Mouse (Mus musculus) hindbrain, embryonic 15.5 days (tissue): Measurements from ENCODE around the gene Olfr453. TPM values are rescaled to one million over a fixed set of nuclear protein-coding genes. Genes with fewer than 3 reads are reported as not detected.

Experiments used
- ATAC-seq: fragments of 200-750 bp; cut with Nextera tagmentation; 2 replicates; pipeline ENCODE4 v1.8.0; 2017; ENCODE audit warnings: low read depth, moderate number of reproducible peaks, moderate TSS enrichment; ENCODE audit not compliant: low FRiP score
- H3K27ac ChIP-seq: fragments of 300-500 bp; sonication (generic); replicated peaks from 2 replicates; pipeline ENCODE4 v1.5.1; 2015; ENCODE audit warnings: mild to moderate bottlenecking, inconsistent platforms
- H3K27me3 ChIP-seq: fragments of 300-500 bp; sonication (generic); 2 replicates; pipeline ENCODE4 v1.6.1; 2015; ENCODE audit warnings: control low read depth, inconsistent platforms
- H3K36me3 ChIP-seq: fragments of 300-500 bp; sonication (generic); 2 replicates; pipeline ENCODE4 v1.6.1; 2015; ENCODE audit warnings: control low read depth, inconsistent platforms
- H3K4me1 ChIP-seq: fragments of 300-500 bp; sonication (generic); replicated peaks from 2 replicates; pipeline ENCODE4 v1.6.1; 2015; ENCODE audit warnings: control low read depth, inconsistent platforms
- H3K4me2 ChIP-seq: fragments of 300-500 bp; sonication (generic); 2 replicates; pipeline ENCODE4 v1.6.1; 2015; ENCODE audit warnings: moderate library complexity, mild to moderate bottlenecking, inconsistent platforms
- H3K4me3 ChIP-seq: fragments of 300-500 bp; sonication (generic); 2 replicates; pipeline ENCODE4 v1.5.1; 2015; ENCODE audit warnings: mild to moderate bottlenecking, inconsistent platforms
- H3K9ac ChIP-seq: fragments of 300-500 bp; sonication (generic); 2 replicates; pipeline ENCODE4 v1.6.1; 2015; ENCODE audit warnings: inconsistent platforms
- H3K9me3 ChIP-seq: fragments of 300-500 bp; sonication (generic); 2 replicates; pipeline ENCODE4 v1.6.1; 2016; ENCODE audit warnings: control low read depth, inconsistent platforms
- WGBS: fragments of 180-500 bp; shearing (Covaris S2); methylation state at CpG from one replicate; pipeline ENCODE4 v1.1.7; 2015; 5-methylcytosine and 5-hydroxymethylcytosine counted together
- polyA plus RNA-seq: library from polyadenylated mRNA; unstranded; fragments of >200 nt; fragmentation: Nextera tagmentation; extraction: Ambion mirVana; gene quantifications from 2 replicates; pipeline ENCODE4 v1.2.1, GENCODE M21; 2015

The Olfr453 gene
- not detected in 2 replicates for polyA plus RNA-seq

GRCm38 (mm10) chr6:42739071-42739470 lies at the start of gene Olfr453:
Olfr453 (plus strand) TSS chr6:42739371.
- Histone ChIP-seq H3K4me2 (no peak within 1 kb of the TSS), H3K27ac (no peak within 1 kb of the TSS), H3K27me3 (no peaks in the 10 kb centered on the region), H3K9me3 (no peaks in the 10 kb centered on the region), H3K4me1 (no peaks in the 10 kb centered on the region), H3K4me3 (no peak within 1 kb of the TSS), H3K36me3 (no peaks in the 10 kb centered on the region), H3K9ac (no peak within 1 kb of the TSS)
- WGBS, result 96% methylated on average over 1 of the region's 1 CpGs
- no peak for ATAC-seq

- H3K4me2 ChIP-seq, result no peak overlapping the region
- peaks cover 24% of the 10 kb centered on the region for H3K4me1 ChIP-seq
- no peaks in the 10 kb centered on the region for H3K27me3 ChIP-seq
- H3K27ac ChIP-seq, result no peak overlapping the region
- no peak overlapping the region for H3K4me3 ChIP-seq
- H3K9me3 ChIP-seq, result no peaks in the 10 kb centered on the region
- ATAC-seq, result no peak
- H3K36me3 ChIP-seq, result peaks cover 20% of the 10 kb centered on the region
- no peak overlapping the region for H3K9ac ChIP-seq
These were observed 49.4 kb upstream of the Olfr453 start for GRCm38 (mm10) chr6:42689761-42690160.

GRCm38 (mm10) chr6:42692154-42692516 lies 47.0 kb upstream of the Olfr453 start:
- no peaks in the 10 kb centered on the region for H3K9me3 ChIP-seq
- no peaks in the 10 kb centered on the region for H3K27me3 ChIP-seq
- peak; percentile 88 for ATAC-seq
- peak overlapping the region; percentile 72 for H3K4me2 ChIP-seq
- peak overlapping the region; percentile 68 for H3K4me3 ChIP-seq
- peak overlapping the region; percentile 97 for H3K27ac ChIP-seq
- H3K4me1 ChIP-seq, result peaks cover 24% of the 10 kb centered on the region
- WGBS, result 1% methylated on average over 10 of the region's 10 CpGs
- peak overlapping the region; percentile 88 for H3K9ac ChIP-seq
- H3K36me3 ChIP-seq, result peaks cover 8% of the 10 kb centered on the region; the same call in 1 of the 2 replicates

GRCm38 (mm10) chr6:42692517-42693190 lies 46.5 kb upstream of the Olfr453 start:
- WGBS, result 0% methylated on average over 32 of the region's 32 CpGs
- H3K36me3 ChIP-seq, result peaks cover 8% of the 10 kb centered on the region

GRCm38 (mm10) chr6:42709291-42710211 lies 29.6 kb upstream of the Olfr453 start, which contains the start of gene Tcaf1:
Tcaf1 (minus strand) TSS chr6:42710088.
- WGBS, result 2% methylated on average over 28 of the region's 28 CpGs
- H3K4me1 ChIP-seq, result peaks cover 28% of the 10 kb centered on the region
- H3K27ac ChIP-seq, result peak within 1 kb of the TSS; percentile 97
- peak; percentile 99 for ATAC-seq
- H3K4me2 ChIP-seq, result peak within 1 kb of the TSS; percentile 71
- no peaks in the 10 kb centered on the region for H3K36me3 ChIP-seq
- no peaks in the 10 kb centered on the region for H3K27me3 ChIP-seq
- peak within 1 kb of the TSS; percentile 87 for H3K4me3 ChIP-seq
- peak within 1 kb of the TSS; percentile 94 for H3K9ac ChIP-seq
- H3K9me3 ChIP-seq, result no peaks in the 10 kb centered on the region

More at GRCm38 (mm10) chr6:42692517-42693190, 46.5 kb upstream of the Olfr453 start:
- Histone ChIP-seq H3K4me2 (peak overlapping the region; percentile 72), H3K9me3 (no peaks in the 10 kb centered on the region), H3K27ac (peak overlapping the region; percentile 97), H3K4me1 (peaks cover 24% of the 10 kb centered on the region), H3K4me3 (peak overlapping the region; percentile 68), H3K27me3 (no peaks in the 10 kb centered on the region), H3K9ac (peak overlapping the region; percentile 88)
- peak; percentile 94 for ATAC-seq

GRCm38 (mm10) chr6:42714668-42715067 lies 24.5 kb upstream of the Olfr453 start:
- H3K9ac ChIP-seq, result no peak overlapping the region
- H3K4me2 ChIP-seq, result no peak overlapping the region
- ATAC-seq, result no peak
- H3K27me3 ChIP-seq, result no peaks in the 10 kb centered on the region
- no peak overlapping the region for H3K27ac ChIP-seq
- H3K36me3 ChIP-seq, result no peaks in the 10 kb centered on the region
- 71% methylated on average over 8 of the region's 8 CpGs for WGBS
- no peaks in the 10 kb centered on the region for H3K9me3 ChIP-seq
- H3K4me3 ChIP-seq, result no peak overlapping the region
- H3K4me1 ChIP-seq, result 0 out of 2 replicates have a peak, but pooled peaks cover 3% of the 10 kb centered on the region

- Histone ChIP-seq H3K9ac (no peak overlapping the region), H3K36me3 (no peaks in the 10 kb centered on the region), H3K4me3 (no peak overlapping the region), H3K27ac (no peak overlapping the region), H3K27me3 (no peaks in the 10 kb centered on the region), H3K4me2 (no peak overlapping the region), H3K9me3 (no peaks in the 10 kb centered on the region), H3K4me1 (no peaks in the 10 kb centered on the region)
- ATAC-seq, result no peak
These were observed 21.2 kb upstream of the Olfr453 start for GRCm38 (mm10) chr6:42717973-42718372.

- WGBS, result 80% methylated on average over 5 of the region's 5 CpGs
- H3K9ac ChIP-seq, result no peak overlapping the region
- H3K27ac ChIP-seq, result no peak overlapping the region
- H3K27me3 ChIP-seq, result no peaks in the 10 kb centered on the region
- H3K4me2 ChIP-seq, result no peak overlapping the region
- no peaks in the 10 kb centered on the region for H3K9me3 ChIP-seq
- H3K4me3 ChIP-seq, result no peak overlapping the region
- H3K4me1 ChIP-seq, result no peaks in the 10 kb centered on the region
- no peak for ATAC-seq
- H3K36me3 ChIP-seq, result no peaks in the 10 kb centered on the region
These were observed 3.1 kb downstream of the Olfr453 start for GRCm38 (mm10) chr6:42742303-42742702.

GRCm38 (mm10) chr6:42747846-42748245 lies 8.7 kb downstream of the Olfr453 start:
- Histone ChIP-seq H3K27ac (no peak overlapping the region), H3K4me1 (no peaks in the 10 kb centered on the region), H3K36me3 (no peaks in the 10 kb centered on the region), H3K9ac (no peak overlapping the region), H3K4me3 (no peak overlapping the region), H3K9me3 (no peaks in the 10 kb centered on the region), H3K27me3 (no peaks in the 10 kb centered on the region), H3K4me2 (no peak overlapping the region)
- ATAC-seq, result no peak

GRCm38 (mm10) chr6:42756104-42756503 lies 16.9 kb downstream of the Olfr453 start, which contains the start of gene Olfr38:
Olfr38 (plus strand) TSS chr6:42756404.
- Histone ChIP-seq H3K4me2 (no peak within 1 kb of the TSS), H3K4me1 (no peaks in the 10 kb centered on the region), H3K27me3 (no peaks in the 10 kb centered on the region), H3K27ac (no peak within 1 kb of the TSS), H3K9ac (no peak within 1 kb of the TSS), H3K4me3 (no peak within 1 kb of the TSS), H3K36me3 (no peaks in the 10 kb centered on the region), H3K9me3 (no peaks in the 10 kb centered on the region)
- 77% methylated on average over 1 of the region's 1 CpGs for WGBS
- no peak for ATAC-seq

GRCm38 (mm10) chr6:42777066-42777465 lies 37.9 kb downstream of the Olfr453 start:
- Histone ChIP-seq H3K9ac (no peak overlapping the region), H3K9me3 (no peaks in the 10 kb centered on the region), H3K4me3 (no peak overlapping the region), H3K27me3 (no peaks in the 10 kb centered on the region), H3K27ac (no peak overlapping the region), H3K36me3 (no peaks in the 10 kb centered on the region), H3K4me2 (no peak overlapping the region), H3K4me1 (no peaks in the 10 kb centered on the region)
- ATAC-seq, result no peak
- WGBS, result 90% methylated on average over 1 of the region's 1 CpGs

GRCm38 (mm10) chr6:42784793-42785192 lies 45.6 kb downstream of the Olfr453 start, which contains the start of gene Olfr452:
Olfr452 (plus strand) TSS chr6:42785093.
- Histone ChIP-seq H3K4me1 (no peaks in the 10 kb centered on the region), H3K4me2 (no peak within 1 kb of the TSS), H3K36me3 (no peaks in the 10 kb centered on the region), H3K9me3 (no peaks in the 10 kb centered on the region), H3K27ac (no peak within 1 kb of the TSS), H3K4me3 (no peak within 1 kb of the TSS), H3K9ac (no peak within 1 kb of the TSS), H3K27me3 (no peaks in the 10 kb centered on the region)
- ATAC-seq, result no peak
